In genomic region chr11:107737886-107738285, GRCm38 (mm10) we compare ENCODE assay signal across 27 mouse cellular contexts. TPM values are rescaled to one million over a fixed set of nuclear protein-coding genes. Genes with fewer than 3 reads are reported as not detected.
DNase-seq lines count a peak whose midpoint lies in the region; ATAC-seq and TF ChIP-seq lines count a peak whose summit lies in the region.
"Had no signal": no experiment of that assay in that cellular context is flagged by ENCODE, and none has a peak within 500 bp of the region (broad histone marks: within the 10 kb centered on the region; RNA-seq: fewer than 3 reads in every experiment).

No protein-coding gene starts in this region.

- H3K27me3 ChIP-seq in megakaryocyte, embryonic 14.5 days (replicated peaks): peaks cover 62% of the 10 kb centered on the region
- H3K27me3 ChIP-seq: embryonic facial prominence, embryonic 13.5 days; forebrain, embryonic 12.5 days; forebrain, embryonic 15.5 days; heart, embryonic 12.5 days; heart, embryonic 15.5 days; hindbrain, embryonic 13.5 days; intestine, embryonic 15.5 days; Patski had no signal

- peaks cover 4% of the 10 kb centered on the region for H3K9me3 ChIP-seq in megakaryocyte, embryonic 14.5 days
- H3K9me3 ChIP-seq: embryonic facial prominence, embryonic 10.5 days; embryonic facial prominence, embryonic 13.5 days; forebrain, embryonic 12.5 days; forebrain, embryonic 15.5 days; heart, embryonic 12.5 days; heart, embryonic 15.5 days; hindbrain, embryonic 10.5 days; hindbrain, embryonic 13.5 days; intestine, embryonic 15.5 days had no signal

- DNase-seq in adrenal gland, postnatal 10 days: peak; percentile 28
- no peak for DNase-seq in adrenal gland, adult 18-20 months (ENCODE audit: low spot score in 2 of 2)
- peak; percentile 18 for DNase-seq in adipocyte (ENCODE audit: low spot score)
- DNase-seq in left cerebral cortex, adult 2 months (ENCODE audit: extremely low spot score in 1 of 2, low spot score in 2 of 2): no peak
- DNase-seq: adrenal gland, postnatal 25 days; cerebellum, adult 18-20 months; cerebellum, adult 9-10 months; cerebellum, postnatal 14 days; gastrocnemius, postnatal 25 days; heart, adult 18-20 months; heart, postnatal 10 days; heart, postnatal 36 days; kidney, adult 11 months had no signal

- no peak overlapping the region for H3K27ac ChIP-seq in left cerebral cortex, adult 2 months
- H3K27ac ChIP-seq: embryonic facial prominence, embryonic 10.5 days; embryonic facial prominence, embryonic 13.5 days; forebrain, embryonic 12.5 days; forebrain, embryonic 15.5 days; heart, embryonic 15.5 days; hindbrain, embryonic 13.5 days; intestine, embryonic 15.5 days had no signal

- H3K4me1 ChIP-seq in megakaryocyte, embryonic 14.5 days: peaks cover 69% of the 10 kb centered on the region
- H3K4me1 ChIP-seq: heart, embryonic 12.5 days; heart, embryonic 15.5 days had no signal

- H3K36me3 ChIP-seq in megakaryocyte, embryonic 14.5 days (replicated peaks; ENCODE audit: low read length): no peaks in the 10 kb centered on the region
- H3K36me3 ChIP-seq: heart, embryonic 12.5 days; heart, embryonic 15.5 days; intestine, embryonic 15.5 days had no signal

- TF ChIP-seq CTCF in left cerebral cortex, adult 2 months (IDR thresholded peaks at IDR 0.05): no peak

- intact Hi-C loops in left cerebral cortex, adult 2 months (cut with DNase I): no loop called here

- ATAC-seq in megakaryocyte, adult 5-6 weeks (ENCODE audit: poor library complexity, severe bottlenecking): no peak
- ATAC-seq: forebrain, embryonic 15.5 days; intestine, embryonic 15.5 days; Patski had no signal

- H3K4me3 ChIP-seq in megakaryocyte, embryonic 14.5 days (replicated peaks): peak overlapping the region; percentile 51
- no peak overlapping the region for H3K4me3 ChIP-seq in left cerebral cortex, adult 2 months
- H3K4me3 ChIP-seq: embryonic facial prominence, embryonic 10.5 days; embryonic facial prominence, embryonic 13.5 days; erythroblast, embryonic 14.5 days; forebrain, embryonic 12.5 days; forebrain, embryonic 15.5 days; heart, embryonic 12.5 days; heart, embryonic 15.5 days; hindbrain, embryonic 10.5 days; hindbrain, embryonic 13.5 days; intestine, embryonic 15.5 days had no signal

RNA-seq across cellular contexts. Expression of gene Cacng1, which starts 21.6 kb away (rescaled TPM):
- 10 to 100 TPM in 1 of 2 experiments, 1 to 10 TPM in 1; 5.6 to 13.3 TPM for total RNA-seq in adrenal gland, postnatal 10 days (2021)
- under 1 TPM in 1 of 2 experiments, not detected in 1; 0.22 TPM for total RNA-seq in adrenal gland, adult 18-20 months (2021)
- polyA plus RNA-seq in megakaryocyte, embryonic 14.5 days (2012; ENCODE audit: insufficient read depth, low replicate concordance): not detected in 2 replicates
- not detected in 2 replicates for total RNA-seq in megakaryocyte, adult 5-6 weeks (2015)
- not detected in 2 replicates for total RNA-seq in megakaryocyte, adult 5-6 weeks (2017)
- total RNA-seq in left cerebral cortex, adult 2 months (2021): not detected
- total RNA-seq: adrenal gland, postnatal 25 days; heart, adult 18-20 months; heart, postnatal 10 days; heart, postnatal 36 days had no signal
- polyA plus RNA-seq: embryonic facial prominence, embryonic 10.5 days; erythroblast, embryonic 14.5 days; heart, embryonic 12.5 days had no signal

RNA-seq across cellular contexts. Expression of gene Cacng4, which starts 56.5 kb away (rescaled TPM):
- 1 to 10 TPM; 4.5 TPM for total RNA-seq in adrenal gland, postnatal 10 days (2021)
- 1 to 10 TPM in 1 of 2 experiments, under 1 TPM in 1; 0.96 to 1.2 TPM for total RNA-seq in adrenal gland, adult 18-20 months (2021)
- polyA plus RNA-seq in megakaryocyte, embryonic 14.5 days (2012; ENCODE audit: insufficient read depth, low replicate concordance): 0.09 TPM in 1 of 2 replicates, not detected in the other
- not detected in 2 replicates for total RNA-seq in megakaryocyte, adult 5-6 weeks (2015)
- total RNA-seq in megakaryocyte, adult 5-6 weeks (2017): not detected in 2 replicates
- total RNA-seq in left cerebral cortex, adult 2 months (2021): 10 to 100 TPM; 22.9 to 37.1 TPM
- total RNA-seq: gastrocnemius, adult 8-10 months had no signal
- polyA plus RNA-seq: erythroblast, embryonic 14.5 days had no signal

Comparison
In these comparisons a context has a peak if more than half of its experiments do, and no peak if none do; other contexts are left out.
1. DNase-seq: peak in adrenal gland, postnatal 10 days (single experiment) and adipocyte (single experiment); none in adrenal gland, adult 18-20 months (0 of 2) and left cerebral cortex, adult 2 months (0 of 2).
2. RNA of gene Cacng1, which starts 21.6 kb away (total RNA-seq): 5.6 to 13.3 TPM in adrenal gland, postnatal 10 days; 0.22 TPM in adrenal gland, adult 18-20 months, not detected in megakaryocyte, adult 5-6 weeks and not detected in left cerebral cortex, adult 2 months; every median in the first group is over 4 times any median in the second.
3. RNA of gene Cacng4, which starts 56.5 kb away (total RNA-seq): 22.9 to 37.1 TPM in left cerebral cortex, adult 2 months; 4.5 TPM in adrenal gland, postnatal 10 days, 0.96 to 1.2 TPM in adrenal gland, adult 18-20 months and not detected in megakaryocyte, adult 5-6 weeks; every median in the first group is over 4 times any median in the second.